Mouse (Mus musculus): ENCODE data around the gene Erp44.

Erp44 gene

DNA sequence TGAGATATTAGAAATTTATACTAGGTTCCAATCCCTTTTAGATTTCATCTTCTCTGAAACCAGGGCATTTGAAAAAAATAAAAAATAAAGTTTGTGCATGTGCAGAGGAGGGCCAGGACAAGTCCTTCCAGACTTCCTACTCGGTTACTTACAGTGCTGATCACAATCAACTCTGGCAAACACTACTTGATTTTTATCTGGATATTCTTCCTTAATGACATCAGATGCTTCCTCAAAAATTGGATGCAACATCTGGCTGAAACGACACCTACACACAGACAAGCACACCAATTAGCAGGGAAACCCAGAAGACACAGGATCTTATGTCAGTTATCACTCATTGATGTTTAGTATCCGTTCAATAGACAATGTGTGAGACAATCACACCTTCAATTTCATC, 42.6 kb downstream of the Erp44 start:
- DNase-seq (ENCODE audit: low spot score), result no peak

DNA sequence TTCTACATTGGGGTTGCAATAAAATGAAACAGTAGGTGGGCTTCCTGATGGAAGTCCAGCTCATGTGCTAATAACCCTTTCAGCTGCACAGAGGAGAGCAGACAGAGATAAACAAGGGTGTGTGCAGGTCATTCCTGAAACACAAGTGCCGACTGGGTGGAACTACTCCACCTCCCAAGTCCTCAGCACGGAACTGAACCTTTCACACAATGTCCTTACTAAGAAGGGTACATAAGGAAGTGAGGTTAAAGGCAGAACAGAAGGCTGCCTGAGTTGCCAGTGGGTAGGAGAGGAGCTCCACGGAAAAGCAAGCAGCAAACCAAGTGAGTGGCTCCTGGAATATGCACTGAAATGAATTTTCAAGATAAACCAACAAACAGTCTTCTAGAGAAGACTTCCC, 52.6 kb downstream of the Erp44 start:
- DNase-seq (ENCODE audit: low spot score), result no peak

DNA sequence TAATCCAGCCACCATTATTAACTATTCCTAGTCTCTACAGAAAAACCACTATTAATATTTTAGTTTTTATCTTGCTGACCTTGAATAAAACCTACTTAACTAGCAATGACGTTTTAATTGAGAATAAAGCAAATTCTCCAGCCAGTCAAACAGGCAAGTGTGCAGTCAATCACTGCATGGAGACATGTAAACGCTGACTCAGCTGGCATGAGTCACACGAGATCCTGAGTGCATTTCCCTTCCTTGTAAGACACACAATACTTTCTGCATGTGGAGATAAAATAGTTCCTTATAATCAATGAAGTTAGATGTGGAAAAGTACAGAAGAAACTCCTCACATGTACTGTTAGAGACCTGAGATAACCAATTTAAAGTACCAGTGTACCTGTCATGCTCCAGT, 53.8 kb downstream of the Erp44 start:
- no peak for DNase-seq (ENCODE audit: low spot score)

DNA sequence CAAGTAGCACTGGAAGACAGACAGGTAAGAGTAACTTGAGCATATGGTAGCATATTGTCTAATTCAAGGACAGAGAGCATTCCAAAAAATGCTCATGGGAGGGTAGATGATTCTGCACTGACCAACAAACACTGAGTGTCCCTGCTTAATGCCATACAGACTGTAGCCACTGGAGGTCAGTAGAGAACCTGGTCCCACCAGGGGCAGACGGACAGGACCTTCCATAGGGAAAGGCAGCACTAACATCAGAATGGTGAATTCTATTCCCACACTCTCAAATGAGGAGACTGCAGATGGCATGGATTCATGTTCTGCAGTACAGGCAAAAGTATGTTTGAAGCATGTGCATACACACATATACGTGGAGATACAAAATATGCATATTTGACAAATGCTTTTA, 54.2 kb downstream of the Erp44 start:
- peak; percentile 26 for DNase-seq (ENCODE audit: low spot score)

DNA sequence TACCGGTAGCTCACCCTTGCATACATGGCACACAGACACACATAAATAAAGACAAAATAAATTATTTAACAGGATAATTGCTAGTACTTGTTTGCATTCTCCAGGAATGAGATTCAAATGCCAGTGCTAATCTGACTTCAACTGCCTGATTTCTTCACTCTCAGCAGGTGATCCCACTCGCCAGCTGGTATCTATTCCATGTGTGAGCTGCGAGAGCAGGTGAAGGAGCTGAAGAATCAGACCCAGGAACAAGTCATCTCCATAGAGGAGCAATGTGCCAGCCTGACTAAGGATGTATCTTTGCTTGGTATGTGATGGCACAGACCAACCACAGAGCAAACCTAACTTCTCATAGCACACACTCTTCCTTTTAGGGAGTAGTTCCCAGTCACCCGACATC, 75.8 kb downstream of the Erp44 start:
- DNase-seq (ENCODE audit: low spot score), result no peak

DNA sequence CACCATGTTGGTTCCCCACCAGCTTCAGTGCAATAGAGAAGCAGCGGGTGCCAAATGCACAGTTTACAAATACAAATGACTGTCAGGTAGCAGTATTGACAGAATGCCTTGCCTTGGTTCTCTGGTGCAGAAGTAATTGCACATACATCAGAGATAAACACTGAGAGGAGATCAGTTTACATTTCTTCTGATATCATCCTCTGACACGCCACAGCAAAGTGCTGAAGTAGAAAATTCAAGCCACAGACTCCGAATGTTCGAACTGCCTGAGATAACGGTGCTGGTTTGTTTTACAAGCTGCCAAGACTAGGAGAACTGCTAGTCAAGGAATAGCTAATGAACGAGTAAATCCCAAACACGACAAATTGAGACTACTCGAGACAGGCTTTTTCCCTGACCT, 80.9 kb downstream of the Erp44 start:
- no peak for DNase-seq (ENCODE audit: low spot score)

DNA sequence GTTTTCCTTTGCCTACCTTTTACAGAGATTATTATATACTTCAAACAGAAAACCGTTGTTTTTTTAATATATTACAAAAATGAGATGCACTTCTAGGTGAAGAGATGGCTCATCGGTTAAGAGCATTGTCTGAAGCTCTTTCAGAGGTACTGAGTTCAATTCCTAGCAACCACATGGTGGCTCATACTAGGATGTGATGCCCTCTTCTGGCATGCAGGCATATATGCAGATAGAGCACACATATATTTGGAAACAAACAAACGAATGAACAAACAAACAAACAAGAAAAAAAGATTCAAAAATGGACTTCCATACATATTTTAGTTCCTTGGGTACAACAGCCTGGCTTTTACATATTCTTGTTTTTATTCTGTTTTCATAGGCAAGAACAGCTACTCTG, 81.4 kb downstream of the Erp44 start:
- DNase-seq (ENCODE audit: low spot score), result no peak

DNA sequence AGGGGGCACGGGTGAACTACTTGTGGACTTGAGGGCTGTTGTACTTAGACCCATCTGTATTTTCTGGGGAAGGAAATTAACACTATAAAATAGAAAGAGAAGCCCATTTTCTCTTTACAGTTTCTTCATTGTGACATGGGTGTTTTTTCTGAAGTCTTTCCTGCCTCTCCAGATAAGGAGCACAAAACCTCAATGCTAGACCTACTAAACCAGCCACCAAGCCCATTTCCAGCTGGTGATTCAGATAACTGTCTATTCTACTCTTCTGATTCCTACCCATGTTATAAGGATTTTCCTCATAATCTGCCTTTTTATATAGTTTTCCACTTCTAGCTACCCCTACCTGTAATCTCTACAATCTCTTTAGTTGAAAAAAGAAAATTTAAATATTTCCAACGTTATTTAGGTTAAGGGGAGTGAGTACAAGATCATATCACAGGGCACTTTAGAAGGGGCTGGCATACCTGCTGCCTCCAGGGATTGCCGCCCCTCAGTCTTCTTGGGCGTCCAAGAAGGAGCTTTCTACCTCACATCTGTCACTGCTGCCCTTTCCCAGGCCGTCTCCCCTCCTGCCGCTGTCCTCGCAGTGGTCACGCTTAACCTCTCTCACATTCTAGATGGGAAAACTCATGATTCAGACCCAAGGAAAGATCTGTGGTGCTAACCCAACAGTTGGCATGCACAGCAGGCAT, 97.1 kb downstream of the Erp44 start:
- DNase-seq (ENCODE audit: low spot score), result no peak

DNA sequence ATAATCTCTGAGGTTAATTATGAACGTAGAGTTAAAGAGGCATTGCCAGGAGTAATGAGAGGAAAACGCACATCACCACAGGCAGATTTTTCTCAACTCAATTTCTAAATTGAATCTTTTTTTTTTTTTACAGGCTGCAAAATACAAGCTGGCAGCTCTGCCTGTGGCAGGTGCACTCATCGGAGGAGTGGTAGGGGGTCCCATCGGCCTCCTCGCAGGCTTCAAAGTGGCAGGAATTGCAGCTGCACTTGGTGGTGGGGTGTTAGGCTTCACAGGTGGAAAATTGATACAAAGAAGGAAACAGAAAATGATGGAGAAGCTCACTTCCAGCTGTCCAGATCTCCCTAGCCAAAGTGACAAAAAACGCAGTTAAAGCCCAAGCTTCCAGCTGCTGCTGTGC, 98.0 kb downstream of the Erp44 start:
- DNase-seq (ENCODE audit: low spot score), result no peak

DNA sequence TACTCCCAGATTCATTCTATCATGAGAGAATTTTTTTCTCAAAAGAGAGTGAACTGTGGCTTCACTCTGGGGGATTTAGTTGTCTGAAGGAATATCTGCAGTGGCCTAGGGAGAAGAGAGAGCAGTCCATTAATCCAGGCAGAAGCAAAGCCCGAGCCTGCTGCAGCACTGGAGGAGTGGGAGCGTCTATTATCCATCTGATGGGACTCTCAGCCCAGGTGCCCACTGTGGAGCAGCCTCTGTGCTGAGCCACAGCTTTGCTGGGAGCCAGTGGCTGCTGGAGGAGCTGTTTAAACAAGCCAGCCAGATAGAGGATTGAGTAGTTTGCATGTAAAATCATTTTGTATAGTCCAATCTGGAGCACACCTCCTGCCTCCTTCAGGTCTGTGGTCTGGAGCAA, 98.4 kb downstream of the Erp44 start:
- no peak for DNase-seq (ENCODE audit: low spot score)

DNA sequence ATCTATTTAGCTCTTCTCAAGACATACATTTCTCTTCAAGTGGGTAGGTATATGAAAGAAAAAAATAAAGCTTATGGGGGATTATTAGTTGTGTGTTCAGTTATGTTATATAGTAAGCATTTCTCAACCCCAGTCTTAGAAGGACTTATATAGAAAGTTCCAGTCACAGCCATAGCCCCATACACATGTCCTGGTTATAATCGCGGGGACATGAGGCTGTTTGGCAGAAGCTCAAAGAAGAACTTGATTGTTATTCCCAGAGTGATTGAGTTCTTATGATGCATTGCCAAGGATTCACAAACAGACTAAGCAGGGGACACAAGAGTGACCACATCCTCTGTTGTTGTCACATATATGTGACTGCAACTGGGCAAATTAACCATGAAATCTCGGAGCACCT, 103.7 kb downstream of the Erp44 start:
- no peak for DNase-seq (ENCODE audit: low spot score)

DNA sequence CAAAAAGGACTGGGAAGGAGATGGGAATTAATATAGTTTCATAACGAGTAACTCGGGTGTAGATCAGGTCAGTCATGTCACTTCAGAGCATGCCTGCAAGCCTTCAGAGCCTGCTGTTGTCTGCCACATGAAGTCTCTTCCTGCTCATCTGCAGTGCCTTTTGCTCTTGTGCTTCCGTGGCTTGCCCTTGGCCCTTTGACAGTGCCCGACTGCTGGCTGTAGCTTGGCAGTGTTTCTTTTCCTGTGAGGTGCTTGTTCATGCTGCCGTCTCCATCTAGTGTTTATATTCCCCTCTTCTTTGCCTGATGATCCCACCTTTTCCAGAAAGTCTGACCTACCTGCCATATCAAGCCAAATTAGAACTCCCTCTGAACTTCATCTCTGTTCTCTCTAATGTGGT, 115.5 kb downstream of the Erp44 start:
- no peak for DNase-seq (ENCODE audit: low spot score)

DNA sequence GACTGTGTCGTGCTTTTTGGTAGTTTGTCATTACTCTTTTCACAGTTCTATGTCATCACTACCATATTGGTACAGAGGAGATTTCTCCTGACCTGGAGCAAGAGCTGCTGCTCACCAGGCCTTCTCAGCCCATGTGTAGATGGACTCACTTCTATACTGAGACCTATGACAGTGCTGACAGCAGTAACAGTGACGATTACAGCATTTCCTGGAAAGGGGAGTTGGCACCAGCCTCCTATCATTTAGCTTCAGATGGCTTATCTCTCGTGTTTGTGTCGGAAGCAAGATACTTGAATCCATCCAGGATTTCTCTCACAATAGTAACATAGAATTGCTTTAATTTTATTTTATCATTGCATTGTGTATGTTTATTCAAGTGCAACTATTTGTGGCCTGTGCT, 119.0 kb downstream of the Erp44 start:
- no peak for DNase-seq (ENCODE audit: low spot score)

DNA sequence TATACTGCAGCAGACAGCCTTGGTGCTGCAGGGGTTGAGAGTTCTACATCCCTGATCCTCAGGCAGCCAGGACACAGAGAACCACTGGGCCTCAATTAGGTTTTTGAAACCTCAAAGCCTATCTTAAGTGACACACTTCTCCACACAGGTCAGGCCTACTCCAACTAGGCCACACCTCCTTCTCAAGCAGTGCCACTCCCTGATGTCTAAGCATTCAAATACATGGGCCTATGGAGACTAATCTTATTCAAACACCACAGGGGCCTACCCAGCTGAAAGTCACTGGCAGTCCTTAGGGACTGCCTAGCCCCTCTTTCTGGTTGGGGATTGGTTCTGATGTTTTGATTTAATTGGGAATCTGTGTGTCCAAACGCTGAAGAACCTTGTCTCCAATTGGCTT, 123.5 kb downstream of the Erp44 start:
- DNase-seq (ENCODE audit: low spot score), result no peak

DNA sequence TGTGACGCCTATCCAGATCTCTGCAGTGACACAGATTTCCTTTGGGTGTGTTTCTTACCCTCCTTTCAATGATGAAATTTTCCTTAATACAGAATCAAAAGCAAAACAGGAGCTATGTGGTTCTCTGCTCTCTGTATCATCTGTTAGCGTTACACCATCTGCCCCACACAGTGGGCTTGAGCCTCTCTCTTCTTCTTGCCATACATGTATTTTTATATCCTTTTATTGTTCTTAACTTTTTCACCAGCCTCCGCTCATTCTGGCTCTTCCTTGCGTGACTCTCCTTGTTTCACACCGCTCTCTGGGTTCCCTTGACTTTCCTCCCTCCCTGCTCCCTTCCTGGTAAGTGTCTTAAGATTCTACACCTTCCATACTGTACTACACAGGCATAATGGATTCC, 126.1 kb downstream of the Erp44 start:
- DNase-seq (ENCODE audit: low spot score), result no peak

DNA sequence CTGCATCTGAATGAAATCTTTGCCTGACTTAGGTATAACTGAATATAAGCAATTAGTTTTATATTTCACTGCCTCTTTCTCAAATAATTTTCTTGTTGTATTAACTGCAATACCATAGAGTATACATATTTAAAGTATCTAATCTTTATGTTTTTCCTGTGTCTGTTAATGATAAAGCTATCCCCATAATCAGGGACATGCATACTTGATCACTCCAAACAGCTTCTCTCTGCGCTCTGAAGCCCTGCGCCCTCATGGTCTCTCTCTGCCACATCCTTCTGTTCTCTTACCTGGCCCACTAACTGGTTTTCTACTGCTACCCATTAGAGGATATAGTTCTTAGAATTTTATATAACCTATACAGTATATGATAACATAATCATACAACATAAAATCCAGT, 129.9 kb downstream of the Erp44 start:
- DNase-seq (ENCODE audit: low spot score), result no peak

All from ovary, adult 18-20 months (tissue).